Mouse (Mus musculus): ENCODE measurements around the gene Spata17.

DNA sequence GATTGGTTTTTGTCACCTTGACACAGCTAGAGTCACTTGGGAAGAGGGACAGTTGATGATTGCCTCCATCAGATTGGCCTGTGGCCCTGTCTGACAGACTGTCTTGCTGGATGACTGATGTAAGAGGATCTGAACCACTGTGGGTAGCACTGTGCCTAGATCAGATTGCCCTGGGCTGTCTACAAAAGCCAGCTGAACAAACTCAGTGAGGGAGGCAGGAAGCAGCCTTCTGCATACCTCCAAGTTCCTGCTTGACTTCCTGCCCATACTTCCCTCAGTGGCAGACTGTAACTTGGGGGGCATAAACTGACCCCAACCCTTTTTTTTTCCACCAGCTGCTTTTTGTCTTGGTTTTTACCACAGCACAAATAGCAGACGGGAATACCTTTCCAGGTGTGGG is 199.6 kb downstream of the Spata17 start:
- TF ChIP-seq CTCF (conservative IDR thresholded peaks at IDR 0.05 in 1 of 2, IDR thresholded peaks at IDR 0.05 in 1 of 2; ENCODE audit: low read depth in 2 of 2, low read length in 2 of 2) (no peak), NRF1 (IDR thresholded peaks at IDR 0.05; ENCODE audit: low read depth, low read length) (no peak), HCFC1 (IDR thresholded peaks at IDR 0.05; ENCODE audit: low read depth, low read length) (no peak), POLR2A (IDR thresholded peaks at IDR 0.05; ENCODE audit: low read depth, low read length) (no peak), E2F4 (IDR thresholded peaks at IDR 0.05; ENCODE audit: insufficient replicate concordance, low read depth, low read length) (no peak)

Data from CH12.LX (cell line).